Mouse (Mus musculus) Patski (cell line): ENCODE measurements around the gene Irf8. TPM values are rescaled to one million over a fixed set of nuclear protein-coding genes. Genes with fewer than 3 reads are reported as not detected.

Source experiments
- ATAC-seq: fragments of 100-300 bp; one replicate; pipeline ENCODE4 v1.8.0; 2021
- CTCF ChIA-PET: fragments of 350-600 bp; sonication (Branson Sonifier 250); formaldehyde crosslinking; loops from one replicate; lab custom pipeline; 2022; ENCODE audit warnings: inconsistent platforms; lab: Charles Lee
- POLR2A ChIA-PET: fragments of 350-600 bp; sonication (Branson Sonifier 250); formaldehyde crosslinking; loops from one replicate; lab custom pipeline; 2022; ENCODE audit warnings: antibody characterized with exemption, inconsistent platforms; lab: Charles Lee
- DNase-seq: peaks from one replicate; pipeline ENCODE4 v3.0.0-alpha.2; 2011; ENCODE audit warnings: low read depth, low spot score
- H3K27me3 ChIP-seq: fragments of 371-371 bp; one replicate; pipeline ENCODE4 v1.5.1; 2021
- CTCF ChIP-seq: fragments of 100-300 bp; IDR thresholded peaks from one replicate; pipeline ENCODE4 v1.5.1; 2021
- in situ Hi-C: fragments of 300-500 bp; cut with MboI; formaldehyde crosslinking; loops from 3 replicates; pipeline ENCODE4 v1.11.1; 2018; ENCODE audit warnings: low pct_unique_long_range_greater_than_20kb, mixed read lengths
- polyA plus RNA-seq: library from polyadenylated mRNA; unstranded; gene quantifications from one replicate; pipeline ENCODE4 v1.2.3, GENCODE M21; 2021

The Irf8 gene
- polyA plus RNA-seq, 1 experiment from 2014 or later: 0.44 TPM

- ChIA-PET CTCF (no interaction called here), POLR2A (no interaction called here)
- peaks cover 5% of the 10 kb centered on the region for H3K27me3 ChIP-seq
- ATAC-seq (no peak), DNase-seq (no peak)
- TF ChIP-seq CTCF: no peak
- in situ Hi-C loops: no loop called here
Measured at GRCm38 (mm10) chr8:120760341-120761215, 24.4 kb downstream of the Irf8 start.

- in situ Hi-C loops: no loop called here
- ChIA-PET CTCF (no interaction called here), POLR2A (no interaction called here)
- ATAC-seq (no peak), DNase-seq (no peak)
- H3K27me3 ChIP-seq: peaks cover 17% of the 10 kb centered on the region
- TF ChIP-seq CTCF: no peak
Measured at GRCm38 (mm10) chr8:120763267-120763666, 27.1 kb downstream of the Irf8 start.

- peaks cover 27% of the 10 kb centered on the region for H3K27me3 ChIP-seq
- ChIA-PET CTCF (no interaction called here), POLR2A (no interaction called here)
- ATAC-seq (no peak), DNase-seq (no peak)
- in situ Hi-C loops: no loop called here
- TF ChIP-seq CTCF: no peak
Measured at GRCm38 (mm10) chr8:120764638-120765037, 28.5 kb downstream of the Irf8 start.

- in situ Hi-C loops: no loop called here
- TF ChIP-seq CTCF: no peak
Measured at GRCm38 (mm10) chr8:120766622-120767021, 30.5 kb downstream of the Irf8 start.

GRCm38 (mm10) chr8:120768454-120769218 is 32.5 kb downstream of the Irf8 start:
- POLR2A ChIA-PET: no interaction called here
- no peak for ATAC-seq
- peaks cover 29% of the 10 kb centered on the region for H3K27me3 ChIP-seq
- TF ChIP-seq CTCF: no peak
- CTCF ChIA-PET: no interaction called here
- in situ Hi-C loops: no loop called here
- no peak for DNase-seq

More at GRCm38 (mm10) chr8:120766622-120767021, 30.5 kb downstream of the Irf8 start:
- H3K27me3 ChIP-seq: peaks cover 22% of the 10 kb centered on the region
- POLR2A ChIA-PET: no interaction called here
- CTCF ChIA-PET: interaction anchor here (1.3 kb wide), 1 partner anchor 31 kb away, joined by 3 read pairs; no protein-coding TSS in a partner anchor
- ATAC-seq: no peak
- no peak for DNase-seq

GRCm38 (mm10) chr8:120777184-120777583 is 41.0 kb downstream of the Irf8 start:
- TF ChIP-seq CTCF: no peak
- ATAC-seq (no peak), DNase-seq (no peak)
- ChIA-PET CTCF (no interaction called here), POLR2A (no interaction called here)
- in situ Hi-C loops: no loop called here
- peaks cover 43% of the 10 kb centered on the region for H3K27me3 ChIP-seq

- peaks cover 42% of the 10 kb centered on the region for H3K27me3 ChIP-seq
- DNase-seq (no peak), ATAC-seq (no peak)
- POLR2A ChIA-PET: no interaction called here
- no peak for TF ChIP-seq CTCF
- in situ Hi-C loops: no loop called here
- CTCF ChIA-PET: no interaction called here
Measured at GRCm38 (mm10) chr8:120777732-120778131, 41.6 kb downstream of the Irf8 start.

- no peak for TF ChIP-seq CTCF
- peaks cover 41% of the 10 kb centered on the region for H3K27me3 ChIP-seq
- in situ Hi-C loops: no loop called here
- ATAC-seq: no peak
- no peak for DNase-seq
- ChIA-PET CTCF (no interaction called here), POLR2A (interaction anchor here (0.7 kb wide), 1 partner anchor 41 kb away, joined by 3 read pairs; no protein-coding TSS in a partner anchor)
Measured at GRCm38 (mm10) chr8:120779106-120779505, 42.9 kb downstream of the Irf8 start.

GRCm38 (mm10) chr8:120783781-120784180 is 47.6 kb downstream of the Irf8 start:
- no peak for ATAC-seq
- H3K27me3 ChIP-seq: peaks cover 26% of the 10 kb centered on the region
- in situ Hi-C loops: no loop called here
- no peak for TF ChIP-seq CTCF
- ChIA-PET CTCF (no interaction called here), POLR2A (no interaction called here)
- no peak for DNase-seq

GRCm38 (mm10) chr8:120786753-120787152 is 50.6 kb downstream of the Irf8 start:
- no peak for TF ChIP-seq CTCF
- ChIA-PET CTCF (no interaction called here), POLR2A (no interaction called here)
- peaks cover 10% of the 10 kb centered on the region for H3K27me3 ChIP-seq
- no peak for ATAC-seq
- no peak for DNase-seq
- in situ Hi-C loops: no loop called here

- ChIA-PET CTCF (no interaction called here), POLR2A (no interaction called here)
- in situ Hi-C loops: no loop called here
- ATAC-seq (no peak), DNase-seq (no peak)
- TF ChIP-seq CTCF: no peak
- H3K27me3 ChIP-seq: peaks cover 8% of the 10 kb centered on the region
Measured at GRCm38 (mm10) chr8:120787631-120788030, 51.5 kb downstream of the Irf8 start.
